Mouse (Mus musculus): Measurements from ENCODE around the gene Tmem130. TPM values are rescaled to one million over a fixed set of nuclear protein-coding genes. Genes with fewer than 3 reads are reported as not detected.

Gene Tmem130
- polyA plus RNA-seq, 1 experiment from 2014 or later: 270 TPM

DNA sequence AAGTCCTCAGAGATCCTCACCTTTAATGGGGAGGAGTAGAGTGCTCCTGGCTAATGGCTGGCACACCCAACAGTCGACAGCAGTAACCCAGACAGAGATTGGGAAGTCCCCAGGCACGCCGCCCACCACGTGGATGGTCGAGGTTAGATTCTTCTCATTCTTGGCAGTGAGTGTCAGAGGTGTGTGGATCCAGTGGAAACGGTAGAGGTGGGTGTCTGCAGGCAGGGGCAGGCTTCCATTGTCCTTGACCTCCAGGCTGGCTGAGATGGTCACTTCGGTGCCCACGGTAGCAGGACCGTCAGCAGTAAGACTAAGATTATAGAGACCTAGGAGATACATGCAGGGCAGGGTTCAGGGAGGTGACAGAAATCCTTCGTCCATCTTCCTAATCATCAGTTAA is 6.4 kb downstream of the Tmem130 start:
- DNase-seq: no peak
- no peak overlapping the region for H3K9ac ChIP-seq (replicated peaks; ENCODE audit: low read length)
- no peak for ATAC-seq (ENCODE audit: low FRiP score, low TSS enrichment)
- H3K9me3 ChIP-seq (ENCODE audit: control insufficient read depth, low read length): no peaks in the 10 kb centered on the region
- peaks cover 23% of the 10 kb centered on the region for H3K4me1 ChIP-seq (ENCODE audit: control insufficient read depth, insufficient read depth, low read length)
- H3K36me3 ChIP-seq (ENCODE audit: control insufficient read depth, insufficient read depth, low read length): peaks cover 25% of the 10 kb centered on the region
- H3K27ac ChIP-seq (replicated peaks; ENCODE audit: low read depth, low read length): no peak overlapping the region
- no peaks in the 10 kb centered on the region for H3K27me3 ChIP-seq (ENCODE audit: control insufficient read depth, insufficient read depth, low read length)
- no peak overlapping the region for H3K4me2 ChIP-seq (ENCODE audit: low read length)
- WGBS: 84% methylated on average over 10 of the region's 10 CpGs
- H3K4me3 ChIP-seq (replicated peaks; ENCODE audit: low read depth, low read length): no peak overlapping the region

- no peaks in the 10 kb centered on the region for H3K27me3 ChIP-seq (ENCODE audit: control insufficient read depth, insufficient read depth, low read length)
- ATAC-seq (ENCODE audit: low FRiP score, low TSS enrichment) (no peak), DNase-seq (peak; percentile 75)
- no peak overlapping the region for H3K9ac ChIP-seq (replicated peaks; ENCODE audit: low read length)
- no peak overlapping the region for H3K4me3 ChIP-seq (replicated peaks; ENCODE audit: low read depth, low read length)
- peaks cover 46% of the 10 kb centered on the region for H3K36me3 ChIP-seq (ENCODE audit: control insufficient read depth, insufficient read depth, low read length)
- peaks cover 7% of the 10 kb centered on the region; the same call in 1 of the 2 replicates for H3K4me1 ChIP-seq (ENCODE audit: control insufficient read depth, insufficient read depth, low read length)
- H3K9me3 ChIP-seq (ENCODE audit: control insufficient read depth, low read length): no peaks in the 10 kb centered on the region
- no peak overlapping the region for H3K4me2 ChIP-seq (ENCODE audit: low read length)
- 67% methylated on average over 7 of the region's 7 CpGs for WGBS
- no peak overlapping the region for H3K27ac ChIP-seq (replicated peaks; ENCODE audit: low read depth, low read length)
Measured at GRCm38 (mm10) chr5:144753041-144753440, 8.6 kb downstream of the Tmem130 start.

- Histone ChIP-seq H3K9me3 (ENCODE audit: control insufficient read depth, low read length) (no peaks in the 10 kb centered on the region), H3K4me2 (ENCODE audit: low read length) (no peak overlapping the region), H3K27me3 (ENCODE audit: control insufficient read depth, insufficient read depth, low read length) (no peaks in the 10 kb centered on the region), H3K4me3 (replicated peaks; ENCODE audit: low read depth, low read length) (no peak overlapping the region), H3K36me3 (ENCODE audit: control insufficient read depth, insufficient read depth, low read length) (peaks cover 49% of the 10 kb centered on the region), H3K9ac (replicated peaks; ENCODE audit: low read length) (no peak overlapping the region), H3K27ac (replicated peaks; ENCODE audit: low read depth, low read length) (no peak overlapping the region), H3K4me1 (ENCODE audit: control insufficient read depth, insufficient read depth, low read length) (peaks cover 2% of the 10 kb centered on the region; the same call in 1 of the 2 replicates)
- 15% methylated on average over 5 of the region's 5 CpGs for WGBS
- DNase-seq (no peak), ATAC-seq (ENCODE audit: low FRiP score, low TSS enrichment) (no peak)
Measured at GRCm38 (mm10) chr5:144752432-144752831, 9.2 kb downstream of the Tmem130 start.

GRCm38 (mm10) chr5:144737101-144737500 is 24.5 kb downstream of the Tmem130 start:
- no peak for DNase-seq
- no peak for ATAC-seq (ENCODE audit: low FRiP score, low TSS enrichment)
- Histone ChIP-seq H3K4me1 (ENCODE audit: control insufficient read depth, insufficient read depth, low read length) (no peaks in the 10 kb centered on the region), H3K4me2 (ENCODE audit: low read length) (no peak overlapping the region), H3K9me3 (ENCODE audit: control insufficient read depth, low read length) (no peaks in the 10 kb centered on the region), H3K36me3 (ENCODE audit: control insufficient read depth, insufficient read depth, low read length) (peaks cover 42% of the 10 kb centered on the region), H3K27me3 (ENCODE audit: control insufficient read depth, insufficient read depth, low read length) (no peaks in the 10 kb centered on the region), H3K9ac (replicated peaks; ENCODE audit: low read length) (no peak overlapping the region), H3K4me3 (replicated peaks; ENCODE audit: low read depth, low read length) (no peak overlapping the region), H3K27ac (replicated peaks; ENCODE audit: low read depth, low read length) (no peak overlapping the region)
- WGBS: 92% methylated on average over 14 of the region's 14 CpGs

DNA sequence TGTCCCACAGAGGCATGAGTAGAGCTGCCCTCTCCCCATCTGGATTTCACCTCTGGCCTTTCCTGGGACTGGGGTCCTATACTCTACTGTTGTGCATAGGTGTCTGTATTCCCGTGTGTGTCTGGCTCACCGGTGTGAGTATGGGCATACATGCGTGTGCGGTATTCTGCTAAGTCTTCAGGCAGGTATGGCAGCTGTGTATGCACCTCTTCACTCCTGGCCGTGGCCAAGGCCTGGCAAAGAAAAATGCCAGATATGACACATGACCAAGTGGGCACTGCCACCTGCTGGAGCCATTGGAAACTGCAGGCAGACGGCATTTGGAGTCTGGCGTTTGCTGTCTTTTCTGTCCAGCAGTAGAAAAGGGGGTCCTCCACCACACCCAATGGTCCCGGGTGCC is 26.7 kb downstream of the Tmem130 start:
- H3K9me3 ChIP-seq (ENCODE audit: control insufficient read depth, low read length): no peaks in the 10 kb centered on the region
- H3K4me3 ChIP-seq (replicated peaks; ENCODE audit: low read depth, low read length): no peak overlapping the region
- H3K36me3 ChIP-seq (ENCODE audit: control insufficient read depth, insufficient read depth, low read length): peaks cover 24% of the 10 kb centered on the region
- no peaks in the 10 kb centered on the region for H3K4me1 ChIP-seq (ENCODE audit: control insufficient read depth, insufficient read depth, low read length)
- H3K9ac ChIP-seq (replicated peaks; ENCODE audit: low read length): no peak overlapping the region
- peak; percentile 88 for DNase-seq
- H3K4me2 ChIP-seq (ENCODE audit: low read length): no peak overlapping the region
- 0 out of 2 replicates have a peak, but pooled peaks have one; percentile 40 for ATAC-seq (ENCODE audit: low FRiP score, low TSS enrichment)
- 31% methylated on average over 8 of the region's 8 CpGs for WGBS
- H3K27ac ChIP-seq (replicated peaks; ENCODE audit: low read depth, low read length): no peak overlapping the region
- H3K27me3 ChIP-seq (ENCODE audit: control insufficient read depth, insufficient read depth, low read length): no peaks in the 10 kb centered on the region

DNA sequence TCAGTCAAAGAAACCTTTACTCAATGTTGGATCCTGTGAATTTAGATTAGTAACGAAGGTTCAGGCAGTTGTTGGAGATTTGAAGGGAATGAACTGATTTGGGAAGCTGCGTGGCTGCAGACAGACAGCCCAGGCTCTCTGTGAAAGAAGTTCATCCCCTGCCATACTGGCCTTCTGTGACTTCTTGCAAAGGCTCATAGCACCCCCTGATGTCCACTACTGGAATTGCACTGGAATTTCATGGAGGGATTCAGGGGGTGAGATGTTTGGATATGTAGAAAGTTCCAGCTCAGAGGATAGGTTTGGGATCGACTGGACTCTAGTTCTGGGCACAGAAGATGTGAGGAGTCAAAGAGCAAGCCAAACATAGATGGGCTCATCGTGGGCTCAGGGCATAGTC is 27.7 kb downstream of the Tmem130 start:
- Histone ChIP-seq H3K4me1 (ENCODE audit: control insufficient read depth, insufficient read depth, low read length) (no peaks in the 10 kb centered on the region), H3K36me3 (ENCODE audit: control insufficient read depth, insufficient read depth, low read length) (peaks cover 17% of the 10 kb centered on the region), H3K4me3 (replicated peaks; ENCODE audit: low read depth, low read length) (no peak overlapping the region), H3K9ac (replicated peaks; ENCODE audit: low read length) (no peak overlapping the region), H3K27ac (replicated peaks; ENCODE audit: low read depth, low read length) (no peak overlapping the region), H3K9me3 (ENCODE audit: control insufficient read depth, low read length) (no peaks in the 10 kb centered on the region), H3K27me3 (ENCODE audit: control insufficient read depth, insufficient read depth, low read length) (no peaks in the 10 kb centered on the region), H3K4me2 (ENCODE audit: low read length) (no peak overlapping the region)
- DNase-seq (peak; percentile 87), ATAC-seq (ENCODE audit: low FRiP score, low TSS enrichment) (no peak)
- 25% methylated on average over 4 of the region's 4 CpGs for WGBS

DNA sequence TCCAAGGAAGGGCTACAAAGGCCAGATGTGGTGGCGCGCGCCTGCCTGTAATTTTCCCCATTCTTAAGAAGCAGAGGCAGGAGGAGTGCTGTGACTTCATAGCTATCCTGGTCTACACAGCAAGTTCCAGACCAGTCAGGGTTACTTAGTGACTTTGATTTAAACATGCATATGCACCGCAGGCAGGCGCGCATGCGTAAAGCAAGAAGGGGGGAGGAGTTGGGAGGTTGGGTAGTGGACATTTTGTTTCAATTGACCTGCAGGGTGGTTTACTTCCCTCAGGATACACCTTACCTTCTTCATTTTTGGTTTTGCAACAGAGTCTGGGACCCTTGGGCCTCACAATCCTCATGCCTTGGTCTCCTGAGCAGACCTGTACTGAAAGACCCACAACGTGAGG is 32.4 kb downstream of the Tmem130 start:
- H3K9ac ChIP-seq (replicated peaks; ENCODE audit: low read length): no peak overlapping the region
- no peak overlapping the region for H3K27ac ChIP-seq (replicated peaks; ENCODE audit: low read depth, low read length)
- H3K36me3 ChIP-seq (ENCODE audit: control insufficient read depth, insufficient read depth, low read length): no peaks in the 10 kb centered on the region
- DNase-seq (no peak), ATAC-seq (ENCODE audit: low FRiP score, low TSS enrichment) (no peak)
- no peaks in the 10 kb centered on the region for H3K4me1 ChIP-seq (ENCODE audit: control insufficient read depth, insufficient read depth, low read length)
- no peak overlapping the region for H3K4me2 ChIP-seq (ENCODE audit: low read length)
- no peaks in the 10 kb centered on the region for H3K9me3 ChIP-seq (ENCODE audit: control insufficient read depth, low read length)
- no peak overlapping the region for H3K4me3 ChIP-seq (replicated peaks; ENCODE audit: low read depth, low read length)
- H3K27me3 ChIP-seq (ENCODE audit: control insufficient read depth, insufficient read depth, low read length): no peaks in the 10 kb centered on the region
- WGBS: 54% methylated on average over 8 of the region's 8 CpGs

- Histone ChIP-seq H3K4me3 (replicated peaks; ENCODE audit: low read depth, low read length) (no peak overlapping the region), H3K27me3 (ENCODE audit: control insufficient read depth, insufficient read depth, low read length) (no peaks in the 10 kb centered on the region), H3K4me2 (ENCODE audit: low read length) (no peak overlapping the region), H3K9ac (replicated peaks; ENCODE audit: low read length) (no peak overlapping the region), H3K4me1 (ENCODE audit: control insufficient read depth, insufficient read depth, low read length) (no peaks in the 10 kb centered on the region), H3K27ac (replicated peaks; ENCODE audit: low read depth, low read length) (no peak overlapping the region), H3K9me3 (ENCODE audit: control insufficient read depth, low read length) (no peaks in the 10 kb centered on the region), H3K36me3 (ENCODE audit: control insufficient read depth, insufficient read depth, low read length) (no peaks in the 10 kb centered on the region)
- DNase-seq (peak; percentile 32), ATAC-seq (ENCODE audit: low FRiP score, low TSS enrichment) (no peak)
- WGBS: 8% methylated on average over 5 of the region's 5 CpGs
Measured at GRCm38 (mm10) chr5:144728237-144728636, 33.4 kb downstream of the Tmem130 start.

DNA sequence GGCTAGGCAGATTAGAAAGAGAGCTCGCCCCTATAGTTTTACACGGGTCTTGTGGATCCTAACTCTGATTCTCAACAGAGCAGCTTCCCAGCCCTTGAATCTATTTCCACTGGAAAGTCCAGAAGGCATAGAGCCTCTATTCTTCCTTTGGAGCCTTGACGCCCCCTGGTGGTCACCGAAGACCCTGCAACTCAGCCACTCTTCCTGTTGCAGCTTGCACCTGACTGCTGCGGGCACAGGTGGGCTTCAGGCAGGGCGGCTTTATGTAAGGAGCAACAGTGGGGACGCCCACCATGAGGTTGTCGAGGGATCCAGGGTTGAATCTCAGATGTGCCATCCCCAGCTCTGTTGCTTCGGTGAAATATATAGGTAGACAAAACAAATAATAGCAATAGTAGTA is 34.5 kb downstream of the Tmem130 start:
- ATAC-seq (ENCODE audit: low FRiP score, low TSS enrichment): peak; percentile 24; the same call in 1 of the 2 replicates
- WGBS: 4% methylated on average over 9 of the region's 9 CpGs
- Histone ChIP-seq H3K27ac (replicated peaks; ENCODE audit: low read depth, low read length) (no peak overlapping the region), H3K9me3 (ENCODE audit: control insufficient read depth, low read length) (no peaks in the 10 kb centered on the region), H3K27me3 (ENCODE audit: control insufficient read depth, insufficient read depth, low read length) (no peaks in the 10 kb centered on the region), H3K36me3 (ENCODE audit: control insufficient read depth, insufficient read depth, low read length) (no peaks in the 10 kb centered on the region), H3K4me3 (replicated peaks; ENCODE audit: low read depth, low read length) (no peak overlapping the region), H3K4me1 (ENCODE audit: control insufficient read depth, insufficient read depth, low read length) (no peaks in the 10 kb centered on the region), H3K4me2 (ENCODE audit: low read length) (no peak overlapping the region), H3K9ac (replicated peaks; ENCODE audit: low read length) (no peak overlapping the region)
- peak; percentile 92 for DNase-seq
